Mouse (Mus musculus) heart, postnatal 0 days (tissue): ENCODE measurements around the gene Tcf12.

Experiments
- CTCF ChIP-seq: IDR thresholded peaks from 2 replicates; pipeline ENCODE4 v1.5.1; 2016; ENCODE audit warnings: antibody characterized with exemption, control low read depth, low read depth
- EP300 ChIP-seq: IDR thresholded peaks from 2 replicates; pipeline ENCODE4 v1.6.1; 2016; ENCODE audit warnings: antibody characterized with exemption, low read depth

DNA sequence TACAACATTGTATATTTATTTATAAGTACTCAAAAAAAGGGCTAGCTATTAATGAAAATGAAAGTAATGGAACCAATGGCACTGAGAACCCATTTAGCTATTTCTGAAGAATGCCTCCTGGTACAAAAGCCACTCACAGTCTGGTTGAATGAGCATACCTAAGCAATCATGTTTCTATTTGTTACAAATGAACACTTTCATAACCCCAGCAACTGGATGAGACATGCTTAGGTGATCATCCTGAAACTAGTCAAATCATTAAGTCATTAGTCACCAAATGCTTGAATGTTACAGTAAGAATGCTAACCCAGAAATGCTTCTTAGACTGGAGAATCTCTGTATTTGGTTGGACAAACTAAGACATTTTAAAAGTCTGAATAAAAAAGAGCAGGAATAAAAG lies 35.5 kb downstream of the Tcf12 start:
- TF ChIP-seq CTCF (no peak), EP300 (no peak)
